In genomic region chr2:52424747-52425522, GRCm38 (mm10) we compare ENCODE assay signal across 8 mouse cellular contexts. TPM values are rescaled to one million over a fixed set of nuclear protein-coding genes. Genes with fewer than 3 reads are reported as not detected.
DNase-seq lines count a peak whose midpoint lies in the region; ATAC-seq lines count a peak whose summit lies in the region.

Gene Arl5a, minus strand, starts transcription at chr2:52424901.

- H3K4me2 ChIP-seq in hindbrain, embryonic 15.5 days, result peak within 1 kb of the TSS; percentile 84

- peak within 1 kb of the TSS; percentile 89 for H3K27ac ChIP-seq in hindbrain, embryonic 15.5 days (replicated peaks)

- H3K36me3 ChIP-seq in hindbrain, embryonic 15.5 days, result no peaks in the 10 kb centered on the region

- H3K4me3 ChIP-seq in hindbrain, embryonic 15.5 days, result peak within 1 kb of the TSS; percentile 83

- DNase-seq in R1 (ENCODE audit: low read depth, low spot score), result peak; percentile 80
- DNase-seq in cerebellum, postnatal 25 days, result peak; percentile 99 to 100
- peak; percentile 92 to 98 for DNase-seq in frontal cortex, postnatal 36 days (ENCODE audit: low spot score in 2 of 2)
- peak; percentile 85 for DNase-seq in left cerebral cortex, adult 11 months (ENCODE audit: low spot score)
- peak; percentile 97 to 98 for DNase-seq in lung, postnatal 4 days
- DNase-seq in retina, postnatal 7 days (ENCODE audit: low read depth, low spot score), result peak; percentile 89
- DNase-seq in urinary bladder, adult 2 months (ENCODE audit: low spot score), result peak; percentile 99

- no peaks in the 10 kb centered on the region for H3K9me3 ChIP-seq in hindbrain, embryonic 15.5 days

- peak within 1 kb of the TSS; percentile 80 for H3K9ac ChIP-seq in hindbrain, embryonic 15.5 days

- WGBS in hindbrain, embryonic 15.5 days, result under 1% methylated on average over 55 of the region's 57 CpGs

- H3K27me3 ChIP-seq in hindbrain, embryonic 15.5 days, result no peaks in the 10 kb centered on the region

- peak; percentile 96 for ATAC-seq in hindbrain, embryonic 15.5 days (ENCODE audit: low FRiP score, low read depth)

- H3K4me1 ChIP-seq in hindbrain, embryonic 15.5 days (replicated peaks), result peaks cover 33% of the 10 kb centered on the region

RNA-seq across cellular contexts. Expression of gene Arl5a, which starts in this region (rescaled TPM):
- polyA plus RNA-seq in hindbrain, embryonic 15.5 days (2015; fragmentation: Nextera tagmentation; extraction: Ambion mirVana), result 38.3 and 39.1 TPM in 2 replicates
- polyA plus RNA-seq in urinary bladder, adult 2 months (2012; rRNA removed), result 34.6 and 36.7 TPM in 2 replicates

Comparison
In these comparisons a context has a peak if more than half of its experiments do, and no peak if none do; other contexts are left out.
1. Peak in every context shown above with its lines: DNase-seq, ATAC-seq, H3K4me3 ChIP-seq and H3K27ac ChIP-seq.